Mouse (Mus musculus) ES-Bruce4 (cell line): ENCODE data around the gene Sphk1.

ENCODE experiments used
- CTCF ChIP-seq: IDR thresholded peaks from one replicate; pipeline ENCODE4 v1.8.1; 2011; ENCODE audit warnings: low read depth, low read length
- EP300 ChIP-seq: IDR thresholded peaks from 2 replicates; pipeline ENCODE4 v1.6.1; 2011; ENCODE audit warnings: low read depth, low read length; ENCODE audit not compliant: insufficient read depth
- POLR2A ChIP-seq: IDR thresholded peaks from one replicate; pipeline ENCODE4 v1.8.1; 2011; ENCODE audit warnings: low read length; ENCODE audit not compliant: insufficient read depth

DNA sequence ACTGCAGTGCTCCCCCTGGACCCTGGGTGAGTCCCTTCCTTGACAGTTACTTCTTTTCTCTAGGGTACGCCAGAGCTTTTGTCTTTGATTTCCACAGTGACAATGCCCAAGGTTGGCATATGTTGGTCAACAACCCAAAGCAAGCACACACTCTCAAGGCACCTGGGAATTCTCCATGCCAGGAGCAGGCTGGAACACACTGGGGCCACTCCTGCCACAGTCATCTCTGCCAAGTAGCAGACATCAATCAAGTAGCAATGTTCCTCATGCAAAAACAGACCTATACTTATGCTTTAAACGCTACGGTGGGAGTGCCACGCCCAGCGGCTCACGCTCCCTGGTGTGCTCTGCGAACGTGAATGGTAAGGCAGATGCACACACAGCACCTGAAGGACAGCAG, 49.8 kb upstream of the Sphk1 start:
- TF ChIP-seq CTCF (no peak), POLR2A (no peak), EP300 (no peak)
